Mouse (Mus musculus) CH12.LX (cell line): ENCODE results near the gene Dkkl1. TPM values are rescaled to one million over a fixed set of nuclear protein-coding genes. Genes with fewer than 3 reads are reported as not detected.
A peak's percentile ranks its signal among the peaks of the same experiment; 100 is the strongest.

Experiments
- DNase-seq: peaks from one replicate; pipeline ENCODE4 v3.0.0-alpha.2; 2013; ENCODE audit errors: extremely low read depth
- H3K27ac ChIP-seq: 2 replicates; pipeline ENCODE4 v1.5.1; 2012; ENCODE audit warnings: low read depth, mild to moderate bottlenecking, control low read depth, moderate library complexity; ENCODE audit not compliant: insufficient read depth
- H3K27me3 ChIP-seq: replicated peaks from 2 replicates; pipeline ENCODE3; 2012; ENCODE audit warnings: inconsistent platforms
- H3K36me3 ChIP-seq, 2 experiments: replicated peaks in 1 of 2; 2 replicates each; pipeline versions ENCODE3 to v1.6.1; 2012; ENCODE audit warnings: inconsistent platforms in 1 of 2, low read length in 1 of 2, mild to moderate bottlenecking in 1 of 2, mixed read lengths in 1 of 2, moderate library complexity in 1 of 2; ENCODE audit not compliant: control insufficient read depth in 1 of 2, insufficient read depth in 1 of 2
- H3K4me1 ChIP-seq, 2 experiments: 2 replicates each; pipeline ENCODE4 v1.6.1; 2012; ENCODE audit warnings: inconsistent platforms in 1 of 2, moderate library complexity in 1 of 2; ENCODE audit not compliant: insufficient read depth in 2 of 2, control insufficient read depth in 1 of 2
- H3K4me2 ChIP-seq: 2 replicates; pipeline ENCODE4 v1.6.1; 2012; ENCODE audit warnings: low read depth, mild to moderate bottlenecking, control low read depth; ENCODE audit not compliant: poor library complexity, insufficient read depth, severe bottlenecking
- H3K4me3 ChIP-seq, 3 experiments: fragments of 150-350 bp in 1 of 3; sonication (generic) in 1 of 3; replicated peaks in 1 of 3; 2 replicates each; pipeline versions ENCODE3 to v1.5.1; 2011 to 2012; ENCODE audit warnings: low read depth in 2 of 3, low read length in 2 of 3, mild to moderate bottlenecking in 2 of 3, moderate library complexity in 2 of 3, control low read depth in 1 of 3, improper control_type of control experiment in 1 of 3, inconsistent platforms in 1 of 3, mixed read lengths in 1 of 3; ENCODE audit not compliant: poor library complexity in 1 of 3
- H3K79me2 ChIP-seq: replicated peaks from 2 replicates; pipeline ENCODE4 v1.6.1; 2012; ENCODE audit warnings: mild to moderate bottlenecking, moderate library complexity; ENCODE audit not compliant: control insufficient read depth, poor library complexity, insufficient read depth, severe bottlenecking; ENCODE audit errors: extremely low read depth
- H3K9ac ChIP-seq: 2 replicates; pipeline ENCODE4 v1.6.1; 2012; ENCODE audit warnings: low read depth, mild to moderate bottlenecking, control low read depth, moderate library complexity; ENCODE audit not compliant: insufficient read depth
- H3K9me3 ChIP-seq: replicated peaks from 2 replicates; pipeline ENCODE3; 2012; ENCODE audit warnings: low read length, inconsistent platforms, mixed read lengths
- BHLHE40 ChIP-seq: IDR thresholded peaks from 2 replicates; pipeline ENCODE4 v1.6.1; 2011; ENCODE audit warnings: mild to moderate bottlenecking, low read depth, low read length, improper control_type of control experiment
- CTCF ChIP-seq, 2 experiments: IDR thresholded peaks in 1 of 2; conservative IDR thresholded peaks in 1 of 2; 2 replicates each; pipeline ENCODE4 v1.5.1; 2011 to 2012; ENCODE audit warnings: low read depth in 2 of 2, low read length in 2 of 2, improper control_type of control experiment in 1 of 2, inconsistent platforms in 1 of 2, mild to moderate bottlenecking in 1 of 2, moderate library complexity in 1 of 2
- E2F4 ChIP-seq: IDR thresholded peaks from 2 replicates; pipeline ENCODE4 v1.6.1; 2011; ENCODE audit warnings: low read depth, low read length, improper control_type of control experiment; ENCODE audit not compliant: insufficient replicate concordance
- ELF1 ChIP-seq: IDR thresholded peaks from 2 replicates; pipeline ENCODE4 v1.6.1; 2014; ENCODE audit warnings: low read depth, mild to moderate bottlenecking, inconsistent platforms, low read length, improper control_type of control experiment
- EP300 ChIP-seq: IDR thresholded peaks from 2 replicates; pipeline ENCODE4 v1.6.1; 2011; ENCODE audit warnings: low read length, improper control_type of control experiment
- HCFC1 ChIP-seq: IDR thresholded peaks from 2 replicates; pipeline ENCODE4 v1.6.1; 2012; ENCODE audit warnings: low read depth, mild to moderate bottlenecking, inconsistent platforms, low read length, improper control_type of control experiment
- IRF4 ChIP-seq: IDR thresholded peaks from 2 replicates; pipeline ENCODE4 v1.6.1; 2014; ENCODE audit warnings: low read depth, mild to moderate bottlenecking, inconsistent platforms, low read length, improper control_type of control experiment
- JUN ChIP-seq: IDR thresholded peaks from 2 replicates; pipeline ENCODE4 v1.6.1; 2011; ENCODE audit warnings: low read depth, mild to moderate bottlenecking, low read length, improper control_type of control experiment, moderate library complexity; ENCODE audit not compliant: insufficient read depth
- JUND ChIP-seq: conservative IDR thresholded peaks from 2 replicates; pipeline ENCODE4 v1.6.1; 2011; ENCODE audit warnings: low read depth, low read length, improper control_type of control experiment
- KAT2A ChIP-seq: IDR thresholded peaks from 2 replicates; pipeline ENCODE4 v1.6.1; 2012; ENCODE audit warnings: low read length, improper control_type of control experiment, inconsistent platforms; ENCODE audit not compliant: insufficient replicate concordance
- MAFK ChIP-seq: IDR thresholded peaks from 2 replicates; pipeline ENCODE4 v1.6.1; 2011; ENCODE audit warnings: low read length, improper control_type of control experiment; ENCODE audit not compliant: insufficient replicate concordance
- MAX ChIP-seq: IDR thresholded peaks from 2 replicates; pipeline ENCODE4 v1.6.1; 2011; ENCODE audit warnings: low read length, improper control_type of control experiment
- MAZ ChIP-seq: IDR thresholded peaks from 2 replicates; pipeline ENCODE4 v1.6.1; 2012; ENCODE audit warnings: low read depth, mild to moderate bottlenecking, inconsistent platforms, low read length, improper control_type of control experiment, moderate library complexity
- MEF2A ChIP-seq: IDR thresholded peaks from 2 replicates; pipeline ENCODE4 v1.6.1; 2014; ENCODE audit warnings: low read depth, mild to moderate bottlenecking, inconsistent platforms, low read length, improper control_type of control experiment, borderline replicate concordance
- MXI1 ChIP-seq: IDR thresholded peaks from 2 replicates; pipeline ENCODE4 v1.6.1; 2011; ENCODE audit warnings: mild to moderate bottlenecking, low read depth, low read length, improper control_type of control experiment
- MYC ChIP-seq: IDR thresholded peaks from 2 replicates; pipeline ENCODE4 v1.6.1; 2011; ENCODE audit warnings: low read depth, mild to moderate bottlenecking, improper control_type of control experiment, low read length
- NRF1 ChIP-seq: IDR thresholded peaks from 2 replicates; pipeline ENCODE4 v1.6.1; 2014; ENCODE audit warnings: low read depth, mild to moderate bottlenecking, inconsistent platforms, low read length, improper control_type of control experiment, moderate library complexity
- PAX5 ChIP-seq: IDR thresholded peaks from 2 replicates; pipeline ENCODE4 v1.6.1; 2012; ENCODE audit warnings: low read length, inconsistent platforms, mixed read lengths
- POLR2A ChIP-seq: IDR thresholded peaks from 2 replicates; pipeline ENCODE4 v1.6.1; 2011; ENCODE audit warnings: low read depth, mild to moderate bottlenecking, improper control_type of control experiment, low read length
- RAD21 ChIP-seq: IDR thresholded peaks from 2 replicates; pipeline ENCODE4 v1.6.1; 2011; ENCODE audit warnings: low read depth, mild to moderate bottlenecking, low read length, improper control_type of control experiment, moderate library complexity
- SIN3A ChIP-seq: IDR thresholded peaks from 2 replicates; pipeline ENCODE4 v1.6.1; 2012; ENCODE audit warnings: low read length, improper control_type of control experiment, inconsistent platforms
- SMC3 ChIP-seq: IDR thresholded peaks from 2 replicates; pipeline ENCODE4 v1.6.1; 2011; ENCODE audit warnings: low read depth, low read length, improper control_type of control experiment
- TCF12 ChIP-seq: IDR thresholded peaks from 2 replicates; pipeline ENCODE4 v1.6.1; 2014; ENCODE audit warnings: low read depth, mild to moderate bottlenecking, inconsistent platforms, low read length, improper control_type of control experiment
- UBTF ChIP-seq: IDR thresholded peaks from 2 replicates; pipeline ENCODE4 v1.6.1; 2012; ENCODE audit warnings: low read depth, mild to moderate bottlenecking, inconsistent platforms, low read length, improper control_type of control experiment, moderate library complexity
- USF1 ChIP-seq: IDR thresholded peaks from 2 replicates; pipeline ENCODE4 v1.6.1; 2014; ENCODE audit warnings: low read depth, mild to moderate bottlenecking, inconsistent platforms, low read length, improper control_type of control experiment
- USF2 ChIP-seq: conservative IDR thresholded peaks from 2 replicates; pipeline ENCODE4 v1.6.1; 2011; ENCODE audit warnings: low read depth, low read length, improper control_type of control experiment
- ZC3H11A ChIP-seq: IDR thresholded peaks from 2 replicates; pipeline ENCODE4 v1.6.1; 2012; ENCODE audit warnings: low read depth, mild to moderate bottlenecking, inconsistent platforms, low read length, improper control_type of control experiment
- ZKSCAN1 ChIP-seq: IDR thresholded peaks from 2 replicates; pipeline ENCODE4 v1.6.1; 2012; ENCODE audit warnings: low read depth, inconsistent platforms, low read length, improper control_type of control experiment, borderline replicate concordance
- ZMIZ1 ChIP-seq: IDR thresholded peaks from 2 replicates; pipeline ENCODE4 v1.6.1; 2012; ENCODE audit warnings: low read depth, mild to moderate bottlenecking, inconsistent platforms, low read length, improper control_type of control experiment
- ZNF384 ChIP-seq: IDR thresholded peaks from 2 replicates; pipeline ENCODE4 v1.6.1; 2012; ENCODE audit warnings: low read depth, low read length, improper control_type of control experiment, inconsistent platforms
- dilution Hi-C: fragments of 300-500 bp; cut with MboI; formaldehyde crosslinking; loops from 2 replicates; pipeline ENCODE4 v1.14.3; 2020; ENCODE audit warnings: low sequenced_read_pairs; ENCODE audit not compliant: extremely low pct_unique_long_range_greater_than_20kb, extremely low pct_ligation_motif_present
- in situ Hi-C: fragments of 300-500 bp; cut with MboI; formaldehyde crosslinking; loops from 3 replicates; pipeline ENCODE4 v1.14.3; 2019; ENCODE audit warnings: low sequenced_read_pairs, low pct_ligation_motif_present, low pct_unique_long_range_greater_than_20kb, mixed read lengths
- polyA plus RNA-seq: library from polyadenylated mRNA; unstranded; fragments of >175 nt; gene quantifications from 2 replicates; pipeline ENCODE4 v1.2.1, GENCODE M21; 2012; ENCODE audit warnings: low read depth; ENCODE audit not compliant: insufficient read length
- total RNA-seq, 2 experiments: library from RNA; depleted of rRNA; stranded (reverse); fragments of 300-350 nt in 1 of 2; fragments of >200 nt in 1 of 2; gene quantifications; 2 replicates each; pipeline ENCODE4 v1.2.3; 2012 to 2014

The Dkkl1 gene
- total and polyA plus RNA-seq, 3 experiments, result 0.24 to 1.6 (median 0.44) TPM

GRCm38 (mm10) chr7:45162551-45162950, 49.4 kb downstream of the Dkkl1 start:
- Histone ChIP-seq H3K4me2 (peak overlapping the region; percentile 65), H3K36me3 (peaks cover 0 to 35% of the 10 kb centered on the region in 2 experiments), H3K27me3 (peaks cover 47% of the 10 kb centered on the region), H3K9ac (no peak overlapping the region), H3K79me2 (no peaks in the 10 kb centered on the region), H3K4me1 (peaks cover 0 to 11% of the 10 kb centered on the region in 2 experiments; a peak in 3 of 4 replicates), H3K27ac (no peak overlapping the region), H3K9me3 (no peaks in the 10 kb centered on the region), H3K4me3 (no peak overlapping the region)
- TF ChIP-seq POLR2A (no peak), SIN3A (no peak), MYC (no peak), KAT2A (no peak), SMC3 (no peak), USF2 (no peak), ZKSCAN1 (no peak), UBTF (no peak), TCF12 (no peak), ZC3H11A (no peak), MAX (no peak), PAX5 (no peak), ELF1 (no peak), JUN (no peak), CTCF (conservative IDR thresholded peaks at IDR 0.05 in 1 of 2, IDR thresholded peaks at IDR 0.05 in 1 of 2; ENCODE audit: low read depth in 2 of 2, low read length in 2 of 2) (no peak), ZNF384 (no peak)
- dilution Hi-C loops, result no loop called here
- no peak for DNase-seq
- in situ Hi-C loops, result loop anchor here (10.0 kb wide), 1 partner anchor 142 kb away; no protein-coding TSS in a partner anchor

GRCm38 (mm10) chr7:45161612-45162473, 50.1 kb downstream of the Dkkl1 start:
- peaks cover 41% of the 10 kb centered on the region for H3K27me3 ChIP-seq
- dilution Hi-C loops, result no loop called here
- peak overlapping the region; percentile 65 for H3K4me2 ChIP-seq
- no peak overlapping the region for H3K4me3 ChIP-seq
- in situ Hi-C loops, result loop anchor here (10.0 kb wide), 1 partner anchor 143 kb away; no protein-coding TSS in a partner anchor
- no peaks in the 10 kb centered on the region for H3K9me3 ChIP-seq
- H3K27ac ChIP-seq, result no peak overlapping the region
- no peaks in the 10 kb centered on the region for H3K79me2 ChIP-seq
- H3K9ac ChIP-seq, result no peak overlapping the region
- peaks cover 0 to 11% of the 10 kb centered on the region in 2 experiments; a peak in 3 of 4 replicates for H3K4me1 ChIP-seq
- H3K36me3 ChIP-seq, result peaks cover 0 to 40% of the 10 kb centered on the region in 2 experiments
- peak; percentile 78 for DNase-seq
- TF ChIP-seq MXI1 (peak; percentile 30; the same call in 1 of the 2 replicates), ZMIZ1 (no peak), CTCF (conservative IDR thresholded peaks at IDR 0.05 in 1 of 2, IDR thresholded peaks at IDR 0.05 in 1 of 2; ENCODE audit: low read depth in 2 of 2, low read length in 2 of 2) (peak in 1 of 2 experiments; percentile 89; a peak in 2 of 4 replicates), SIN3A (no peak), HCFC1 (peak; percentile 85), MAX (peak; percentile 45; the same call in 1 of the 2 replicates), BHLHE40 (peak; percentile 69), ZNF384 (no peak), RAD21 (peak; percentile 47), UBTF (no peak), JUN (no peak), IRF4 (0 out of 2 replicates have a peak, but pooled peaks have one; percentile 8), EP300 (no peak), POLR2A (peak; percentile 30; the same call in 1 of the 2 replicates), SMC3 (peak; percentile 92), MAZ (no peak), MYC (no peak), NRF1 (0 out of 2 replicates have a peak, but pooled peaks have one; percentile 33), MEF2A (no peak), USF1 (no peak), MAFK (no peak), ZC3H11A (no peak), E2F4 (no peak), JUND (no peak)
